Mouse (Mus musculus) urinary bladder, postnatal 4 days (tissue): ENCODE measurements around the gene Cnpy1.

Experiments
- DNase-seq, 2 experiments: peaks; one replicate each; pipeline ENCODE4 v3.0.0; 2021 to 2022; ENCODE audit warnings: low spot score in 2 of 2

Gene Cnpy1

DNA sequence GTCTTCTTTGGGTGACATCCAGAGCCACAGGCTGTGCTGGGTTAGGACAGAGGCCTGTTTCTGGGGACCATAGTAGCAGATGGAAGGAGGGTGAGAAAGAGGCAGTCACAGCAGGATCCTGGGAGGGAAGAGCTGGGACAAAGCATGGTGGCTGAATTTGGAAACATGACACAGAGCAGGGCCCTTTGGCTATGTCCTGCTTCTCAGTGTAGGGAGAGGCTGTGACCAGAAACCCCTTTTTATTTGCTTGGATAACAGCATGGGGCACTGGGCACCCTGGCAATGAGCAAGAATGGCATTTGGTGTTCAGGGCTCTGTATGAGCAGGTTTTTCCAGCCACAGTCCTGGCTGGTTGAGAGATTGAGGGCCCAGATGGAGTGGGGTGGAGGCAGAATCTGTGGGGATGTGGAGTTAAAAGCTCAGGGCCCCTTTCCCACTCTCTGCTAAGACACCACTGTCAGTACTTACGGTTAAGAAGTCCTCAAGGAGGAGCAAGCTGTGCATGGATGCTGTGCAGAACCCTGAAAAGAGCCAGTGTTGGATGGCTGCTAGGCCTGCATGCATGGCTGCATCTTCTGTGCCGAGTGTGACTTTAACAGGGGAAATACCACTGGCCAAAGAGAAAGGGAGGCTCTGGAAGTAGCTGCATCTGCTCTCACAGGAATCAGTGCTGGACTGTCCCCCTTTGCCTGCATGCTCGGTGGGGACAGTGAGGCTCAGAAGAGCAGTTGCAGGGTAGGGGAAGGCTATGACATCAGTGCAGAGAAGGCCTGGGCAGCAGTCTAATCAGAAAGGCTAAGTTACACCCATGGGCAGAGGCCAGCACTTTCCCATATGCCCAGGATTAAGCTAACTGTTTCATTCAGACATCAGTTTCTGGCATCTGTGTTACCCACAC, 54.2 kb downstream of the Cnpy1 start:
- no peak for DNase-seq

DNA sequence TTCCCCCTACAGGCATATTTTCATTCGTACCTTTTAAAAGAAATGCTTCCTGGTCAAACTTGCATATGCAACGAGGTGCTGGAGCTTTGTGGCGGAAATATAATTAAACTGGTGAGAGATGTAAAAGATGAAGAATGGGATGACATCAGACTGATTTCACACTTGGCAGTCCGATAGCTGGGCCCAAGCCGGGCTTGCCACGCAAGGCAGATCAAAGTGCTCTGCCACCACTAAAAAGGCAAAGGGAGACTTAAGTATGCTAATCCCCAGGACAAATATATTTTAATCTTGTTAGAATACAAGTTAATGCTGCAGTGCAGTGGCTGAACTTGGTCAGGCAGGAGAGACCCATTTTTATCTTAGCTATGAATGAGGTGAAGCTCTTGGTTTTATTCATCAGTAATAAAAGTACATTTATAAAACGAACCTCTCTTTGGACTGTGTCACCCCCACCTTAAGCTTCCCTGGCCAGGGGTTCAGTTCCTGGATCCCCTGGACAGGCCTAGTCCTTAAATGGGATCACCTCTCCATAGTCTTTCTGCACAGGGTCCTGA, 66.3 kb downstream of the Cnpy1 start:
- no peak for DNase-seq

DNA sequence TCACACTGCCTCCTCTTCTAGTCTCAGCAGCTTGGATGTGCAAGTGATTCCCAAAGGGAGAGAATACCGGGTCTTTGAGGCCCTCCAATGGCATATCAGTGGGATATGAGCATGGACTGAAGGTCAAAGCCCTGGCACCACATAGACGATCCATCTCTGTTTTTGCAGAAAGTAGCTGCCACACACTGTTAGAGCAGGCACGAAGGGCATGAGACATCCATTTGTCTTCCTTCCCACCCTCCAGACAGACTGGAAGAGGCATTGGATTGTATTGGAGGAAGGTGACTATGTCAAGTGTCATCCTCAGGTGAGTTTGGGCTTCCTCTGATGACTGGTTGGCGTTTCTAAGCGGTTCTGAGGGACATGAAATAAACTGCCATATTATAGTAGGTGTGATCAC, 67.3 kb downstream of the Cnpy1 start:
- no peak for DNase-seq

DNA sequence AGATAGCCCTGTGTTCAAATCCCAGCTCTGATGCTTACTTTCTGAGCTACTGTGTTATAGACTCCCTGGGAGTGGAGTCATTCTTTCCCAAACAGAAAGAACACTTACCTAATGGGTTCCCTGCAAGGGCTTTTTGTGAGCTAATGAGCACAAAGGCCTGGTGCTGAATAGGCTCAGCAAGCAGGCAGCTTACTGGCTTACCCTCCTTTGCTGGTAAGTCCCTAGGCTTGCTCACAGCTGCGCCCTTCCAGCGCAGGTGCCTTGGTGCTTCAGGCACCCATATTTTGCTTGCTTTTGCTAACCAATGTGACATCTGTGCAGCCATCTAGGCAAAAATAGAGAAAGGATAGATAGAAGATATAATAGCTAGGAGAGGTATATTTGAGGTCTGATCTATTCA, 69.0 kb downstream of the Cnpy1 start:
- no peak for DNase-seq

DNA sequence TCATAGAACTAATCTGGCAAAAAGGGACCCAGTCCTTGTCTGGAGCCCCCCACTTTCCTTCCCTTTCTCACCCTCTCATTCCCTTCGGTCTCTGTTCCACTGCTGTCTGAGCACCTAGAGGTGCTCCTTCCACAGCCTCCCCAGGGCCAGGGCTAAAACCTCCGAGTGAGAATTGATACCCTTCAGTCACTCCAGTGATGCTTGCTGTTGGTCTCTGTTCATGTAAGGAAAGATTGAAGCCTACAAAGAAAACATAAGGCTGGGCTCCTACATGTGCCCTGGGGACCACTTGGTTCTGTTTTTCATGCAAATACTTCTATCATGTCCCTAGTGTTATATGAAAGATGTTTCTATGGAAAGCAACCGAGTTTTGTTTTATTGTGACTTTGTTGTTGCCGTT, 69.6 kb downstream of the Cnpy1 start:
- no peak for DNase-seq

DNA sequence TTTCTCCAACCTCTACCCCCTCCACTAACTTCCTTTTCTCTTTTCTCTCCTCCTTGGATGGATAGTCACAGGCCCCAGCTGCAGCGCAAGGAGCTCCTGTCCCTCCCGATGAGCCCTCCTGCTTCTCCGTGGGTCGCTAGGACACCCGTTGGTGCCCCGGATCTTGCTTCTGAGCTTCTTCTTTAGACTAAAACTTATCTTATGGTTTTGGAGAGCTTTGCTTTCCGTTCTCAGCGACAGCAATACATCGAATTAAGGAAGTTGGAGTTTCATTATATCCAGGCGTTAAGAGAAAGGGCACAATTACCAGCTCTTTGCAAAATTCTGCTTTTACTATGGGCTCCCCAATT, 70.1 kb downstream of the Cnpy1 start:
- DNase-seq, result no peak

DNA sequence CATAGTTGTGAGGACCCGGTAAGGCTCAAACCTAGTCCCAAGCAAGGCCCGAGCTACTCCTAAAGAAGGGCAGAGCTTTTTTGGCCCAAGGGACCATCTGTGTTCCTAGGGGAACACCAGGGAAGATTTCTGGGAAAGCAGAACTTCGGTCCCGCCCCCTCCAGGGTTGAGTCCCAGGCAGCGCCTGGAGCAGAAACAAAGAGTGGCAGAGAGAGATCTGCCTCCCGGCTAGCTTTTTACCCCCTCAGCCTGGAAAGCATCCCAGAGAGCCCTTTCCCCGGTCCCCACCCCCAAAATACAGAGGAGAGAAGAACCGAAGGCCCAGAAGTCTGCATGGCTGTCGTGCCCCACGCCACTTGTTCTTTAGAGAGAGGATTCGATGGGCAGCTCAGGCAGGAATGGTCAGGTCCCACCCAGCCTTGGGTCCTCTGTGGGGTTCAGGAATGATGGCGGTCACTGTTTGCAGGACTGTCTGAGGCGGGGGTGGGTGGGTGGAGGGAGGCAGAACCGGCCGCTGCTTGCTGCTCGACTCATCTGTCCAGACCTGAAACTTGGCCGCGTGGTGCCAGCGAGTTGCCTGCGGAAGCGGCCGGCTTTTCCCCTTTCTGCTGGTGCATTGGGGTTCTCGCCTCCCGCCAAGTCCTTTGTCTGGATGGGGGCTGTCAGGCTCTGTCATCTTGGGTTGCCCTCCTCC, 70.6 kb downstream of the Cnpy1 start:
- no peak for DNase-seq

DNA sequence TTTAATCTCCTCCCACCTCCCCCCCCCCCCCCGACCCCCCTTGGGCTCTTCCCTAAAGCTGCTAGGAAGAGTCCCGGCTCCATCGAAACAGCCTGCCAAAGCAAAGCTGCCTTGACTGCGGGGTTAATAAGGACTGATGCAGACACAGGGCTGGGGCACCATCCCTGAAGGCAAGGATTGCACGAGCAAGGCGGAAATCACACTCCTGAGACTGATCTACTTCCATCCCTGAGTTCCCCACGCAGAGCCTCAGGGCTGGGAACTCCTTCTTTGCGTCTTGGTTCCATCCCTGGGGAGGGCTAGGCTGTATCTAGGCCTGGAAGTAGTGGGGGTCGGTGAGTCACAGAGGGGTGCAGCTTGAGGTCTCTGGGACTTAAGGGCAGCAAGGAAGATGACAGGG, 71.5 kb downstream of the Cnpy1 start:
- no peak for DNase-seq

DNA sequence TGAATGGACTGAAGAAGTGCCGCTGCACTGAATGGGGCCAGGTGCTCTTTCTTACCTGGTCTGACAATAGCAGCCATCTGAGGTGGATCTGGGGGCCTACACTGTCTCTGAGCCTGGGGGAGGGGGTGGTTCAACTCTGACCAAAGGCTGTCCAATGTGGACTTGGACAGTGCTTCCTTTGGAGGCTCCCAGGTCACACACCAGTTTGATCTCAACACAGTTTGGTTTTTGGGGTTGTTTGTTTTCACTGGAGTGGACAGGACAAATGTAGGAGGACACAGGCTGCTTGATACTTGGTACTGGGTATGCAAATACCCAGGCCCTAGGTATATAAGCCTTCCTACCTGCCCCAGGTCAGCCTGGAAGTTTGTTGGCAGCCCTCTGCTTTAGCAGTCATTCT, 71.9 kb downstream of the Cnpy1 start:
- DNase-seq, result no peak

DNA sequence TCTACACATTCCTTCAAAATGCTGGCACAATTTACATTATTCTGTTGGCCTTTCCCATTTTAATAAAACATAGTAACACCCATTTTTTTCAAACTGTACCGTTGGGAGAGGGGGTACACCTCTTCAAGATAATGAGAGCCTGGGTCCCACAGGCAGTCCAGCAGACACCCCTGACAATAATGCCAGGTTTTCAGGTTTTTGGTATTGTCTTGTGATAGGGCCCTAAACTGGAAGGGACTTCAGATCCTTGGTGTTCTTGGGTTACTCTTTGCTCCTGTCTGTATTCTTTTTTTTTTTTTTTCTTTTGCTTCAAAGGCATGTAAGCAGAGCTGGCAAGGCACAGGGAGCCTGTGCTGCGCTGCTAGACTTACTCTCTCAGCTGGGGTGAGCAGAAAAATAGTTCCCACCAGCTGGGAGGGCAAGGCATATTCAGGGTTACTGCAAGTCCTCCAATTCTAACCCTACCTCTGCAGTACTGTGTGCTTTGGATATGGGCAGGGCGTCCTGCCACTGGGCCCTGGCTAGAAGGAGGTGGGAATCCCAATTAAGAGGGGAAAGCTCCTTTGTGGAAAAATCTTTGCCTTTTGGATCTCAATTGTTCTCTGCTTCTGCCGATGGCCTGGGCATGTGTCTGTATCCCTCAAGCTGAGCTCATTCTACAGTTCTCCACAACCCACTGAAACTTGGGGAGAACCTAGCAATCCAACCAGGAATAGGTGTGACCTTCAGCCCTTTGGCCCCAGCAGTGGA, 72.5 kb downstream of the Cnpy1 start:
- no peak for DNase-seq

DNA sequence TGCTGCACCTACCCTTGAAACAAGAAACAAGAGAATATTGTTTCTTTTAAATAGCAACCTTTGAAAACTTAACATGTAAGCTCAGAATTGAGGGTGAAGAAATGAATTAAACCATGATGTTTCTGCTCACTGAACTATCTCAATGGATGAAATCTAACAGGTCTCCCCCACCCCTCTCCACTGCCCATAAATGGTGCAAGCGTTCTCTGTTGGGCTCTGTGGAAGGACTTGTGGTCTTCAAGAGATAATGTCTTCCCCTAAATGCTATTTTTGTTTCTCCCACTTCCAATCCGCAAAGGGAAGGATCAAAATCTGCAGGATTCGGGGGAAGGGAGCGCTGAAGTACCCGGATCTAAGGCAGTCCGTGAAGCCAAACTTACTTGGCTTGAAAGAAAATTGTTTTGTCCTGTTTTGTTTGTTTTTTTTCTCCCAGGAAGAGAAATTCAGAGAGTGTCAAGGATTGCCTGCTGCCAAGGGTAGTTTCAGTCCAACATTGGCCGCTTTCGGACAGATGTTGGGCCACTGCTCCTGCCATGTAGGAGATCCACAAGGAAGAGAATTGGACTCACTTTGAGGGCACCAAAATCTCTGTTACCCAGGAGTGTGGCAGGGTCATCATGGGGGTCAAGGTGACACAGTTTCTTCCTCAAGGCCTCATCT, 73.2 kb downstream of the Cnpy1 start:
- no peak for DNase-seq

DNA sequence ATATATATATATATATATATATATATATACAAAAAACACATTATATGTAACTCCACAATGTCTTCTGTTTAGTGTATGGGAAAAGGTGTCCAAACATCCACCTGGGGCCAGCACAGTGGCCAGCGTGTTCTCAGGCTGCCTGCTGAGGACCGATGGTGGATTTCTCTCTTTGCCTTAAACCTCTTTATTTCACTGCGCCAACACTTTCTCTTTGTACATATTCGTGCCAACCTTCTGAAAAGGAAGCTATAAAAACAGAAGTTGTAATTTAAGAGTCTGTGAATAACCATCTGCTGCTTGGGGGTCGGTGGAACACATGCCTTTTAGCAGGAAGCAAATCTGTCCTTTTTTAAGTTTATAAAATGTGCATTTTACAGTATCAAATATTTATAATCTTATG, 73.9 kb downstream of the Cnpy1 start:
- no peak for DNase-seq

DNA sequence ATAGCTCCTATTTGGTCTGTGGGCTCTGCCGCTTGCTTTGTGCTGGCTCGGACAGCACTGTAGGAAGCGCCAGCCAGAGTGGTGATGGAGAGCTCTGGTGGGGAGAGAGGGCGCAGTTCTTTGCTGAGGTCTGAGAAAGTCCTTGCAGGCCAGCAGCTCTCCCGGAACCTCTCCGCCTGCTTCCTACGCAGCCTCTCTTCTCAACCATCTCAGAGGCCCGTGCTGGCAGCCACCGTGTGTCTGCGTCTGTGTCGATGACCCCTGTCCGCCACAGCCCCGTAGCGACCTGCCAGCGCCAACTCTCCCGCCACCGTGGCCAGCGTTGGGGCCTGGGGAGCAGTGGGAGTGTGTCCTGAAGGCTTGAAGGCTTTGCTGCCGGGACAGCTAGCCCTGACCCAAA, 74.7 kb downstream of the Cnpy1 start:
- no peak for DNase-seq

DNA sequence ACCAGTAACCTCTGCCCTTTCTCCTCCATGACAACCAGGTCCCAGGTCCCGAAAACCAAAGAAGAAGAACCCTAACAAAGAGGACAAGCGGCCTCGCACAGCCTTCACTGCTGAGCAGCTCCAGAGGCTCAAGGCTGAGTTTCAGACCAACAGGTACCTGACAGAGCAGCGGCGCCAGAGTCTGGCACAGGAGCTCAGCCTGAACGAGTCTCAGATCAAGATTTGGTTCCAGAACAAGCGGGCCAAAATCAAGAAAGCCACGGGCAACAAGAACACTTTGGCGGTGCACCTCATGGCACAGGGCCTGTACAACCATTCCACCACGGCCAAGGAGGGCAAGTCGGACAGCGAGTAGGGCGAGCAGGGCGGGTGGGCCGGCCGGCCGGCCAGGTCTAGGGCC, 75.5 kb downstream of the Cnpy1 start:
- no peak for DNase-seq

DNA sequence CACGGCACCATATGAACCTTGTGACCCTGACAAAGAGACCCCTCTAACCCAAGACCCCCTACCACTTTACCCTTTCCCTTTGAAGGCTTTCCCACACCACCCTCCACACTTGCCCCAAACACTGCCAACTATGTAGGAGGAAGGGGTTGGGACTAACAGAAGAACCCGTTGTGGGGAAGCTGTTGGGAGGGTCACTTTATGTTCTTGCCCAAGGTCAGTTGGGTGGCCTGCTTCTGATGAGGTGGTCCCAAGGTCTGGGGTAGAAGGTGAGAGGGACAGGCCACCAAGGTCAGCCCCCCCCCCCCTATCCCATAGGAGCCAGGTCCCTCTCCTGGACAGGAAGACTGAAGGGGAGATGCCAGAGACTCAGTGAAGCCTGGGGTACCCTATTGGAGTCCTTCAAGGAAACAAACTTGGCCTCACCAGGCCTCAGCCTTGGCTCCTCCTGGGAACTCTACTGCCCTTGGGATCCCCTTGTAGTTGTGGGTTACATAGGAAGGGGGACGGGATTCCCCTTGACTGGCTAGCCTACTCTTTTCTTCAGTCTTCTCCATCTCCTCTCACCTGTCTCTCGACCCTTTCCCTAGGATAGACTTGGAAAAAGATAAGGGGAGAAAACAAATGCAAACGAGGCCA, 76.3 kb downstream of the Cnpy1 start:
- DNase-seq, result no peak

DNA sequence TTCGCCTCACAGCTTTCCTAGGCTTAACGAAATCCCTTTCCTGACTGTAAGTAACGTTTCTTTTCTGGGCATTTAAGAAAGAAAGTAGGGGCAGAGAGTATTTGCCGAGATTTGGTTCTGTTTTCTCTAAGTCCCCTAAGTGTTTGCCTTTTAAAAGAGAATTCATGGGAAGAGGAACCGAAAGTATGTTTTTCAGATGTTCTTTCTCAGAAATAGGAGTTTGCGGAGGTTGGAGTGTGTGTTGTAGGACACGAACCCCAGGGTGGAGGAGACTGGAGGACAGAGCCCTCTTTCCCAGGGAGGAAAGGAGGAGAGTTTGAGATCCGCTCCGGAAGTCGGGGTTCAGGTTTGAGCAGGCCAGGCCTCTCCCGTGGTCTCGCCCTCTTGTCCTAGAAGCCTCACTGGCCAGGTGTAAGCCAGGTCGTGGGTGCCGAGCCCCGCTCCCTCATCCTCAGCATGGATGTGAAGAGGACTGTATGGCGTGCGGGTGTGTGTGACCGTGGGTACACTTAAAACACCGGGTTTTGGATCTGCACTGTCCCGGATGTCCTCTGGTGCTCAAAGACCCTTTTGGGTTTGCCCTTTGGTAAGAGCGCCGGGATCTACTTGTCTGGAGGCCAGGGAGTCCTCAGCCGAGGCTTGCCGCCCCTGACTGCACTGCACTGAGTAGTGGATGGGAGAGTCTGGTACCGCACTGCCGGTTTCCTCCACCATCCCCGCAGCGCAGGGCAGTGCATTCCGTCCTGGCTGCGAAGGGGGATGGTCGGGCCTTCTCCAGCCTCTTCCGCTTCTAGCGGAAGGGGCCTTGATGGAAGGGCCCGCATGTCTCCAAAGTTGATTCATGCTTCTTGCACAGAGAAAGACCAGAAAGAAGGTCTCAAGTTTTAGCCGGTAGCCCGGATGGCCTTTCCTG, 77.1 kb downstream of the Cnpy1 start:
- DNase-seq, result no peak

DNA sequence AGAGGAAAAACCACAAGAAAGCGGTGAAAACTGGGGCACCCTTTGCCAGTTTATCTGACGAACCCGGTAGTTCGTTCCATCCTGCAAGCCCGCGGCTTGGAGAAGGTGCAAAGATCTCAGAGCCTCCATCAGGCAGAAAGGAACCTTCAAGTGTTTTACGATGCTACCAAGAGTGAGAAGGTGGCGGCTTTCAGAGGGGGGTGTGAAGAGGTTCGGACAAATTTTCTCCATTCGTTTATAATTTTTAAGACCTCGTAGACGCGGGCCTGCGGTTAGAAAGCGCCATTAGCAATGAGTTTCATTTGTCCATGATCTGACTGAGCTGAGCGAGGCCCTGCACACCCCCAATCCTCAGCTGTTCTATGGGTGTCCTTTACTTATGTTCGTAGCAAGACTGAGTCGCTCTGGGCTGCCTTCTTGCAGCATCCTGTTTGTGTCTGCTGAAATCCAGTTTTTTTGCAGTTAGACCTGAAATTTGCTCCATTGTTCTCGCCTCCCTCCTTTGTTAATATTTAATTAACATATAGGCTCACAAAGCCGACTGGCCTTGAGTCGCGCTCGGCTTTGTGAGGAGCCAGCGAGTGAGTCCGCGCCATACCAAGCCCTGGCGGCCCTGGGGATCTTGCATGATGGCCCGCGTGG, 77.9 kb downstream of the Cnpy1 start:
- no peak for DNase-seq

DNA sequence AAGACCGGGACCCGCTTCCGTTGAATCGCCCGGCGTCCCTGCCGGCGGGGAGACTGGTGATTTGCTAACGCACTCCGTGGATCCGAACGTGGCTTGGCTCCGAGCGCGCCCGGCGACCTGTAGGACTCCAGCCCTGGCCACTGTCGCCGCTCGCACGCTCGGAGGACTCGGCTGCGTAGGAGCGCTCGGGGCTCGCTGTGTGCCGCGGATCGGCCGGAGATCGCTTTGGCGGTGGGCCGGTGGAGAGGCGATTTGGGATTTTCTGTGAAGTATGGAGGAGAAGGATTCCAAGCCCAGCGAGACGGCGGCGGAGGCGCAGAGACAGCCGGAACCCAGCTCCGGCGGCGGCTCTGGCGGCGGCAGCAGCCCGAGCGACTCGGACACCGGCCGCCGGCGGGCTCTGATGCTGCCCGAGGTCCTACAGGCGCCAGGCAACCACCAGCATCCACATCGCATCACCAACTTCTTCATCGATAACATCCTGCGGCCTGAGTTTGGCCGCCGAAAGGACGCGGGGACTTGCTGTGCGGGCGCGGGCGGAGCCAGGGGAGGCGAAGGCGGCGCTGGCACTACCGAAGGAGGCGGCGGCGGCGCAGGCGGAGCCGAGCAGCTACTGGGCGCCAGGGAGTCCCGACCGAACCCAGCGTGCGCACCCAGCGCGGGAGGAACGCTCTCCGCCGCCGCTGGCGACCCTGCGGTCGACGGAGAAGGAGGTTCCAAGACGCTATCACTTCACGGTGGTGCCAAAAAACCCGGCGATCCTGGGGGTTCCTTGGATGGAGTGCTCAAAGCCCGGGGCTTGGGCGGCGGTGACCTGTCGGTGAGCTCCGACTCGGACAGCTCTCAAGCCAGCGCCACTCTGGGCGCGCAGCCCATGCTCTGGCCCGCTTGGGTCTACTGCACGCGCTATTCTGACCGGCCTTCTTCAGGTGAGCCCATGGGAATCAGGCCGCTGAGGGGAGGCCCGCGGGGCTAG, 79.1 kb downstream of the Cnpy1 start:
- DNase-seq, result no peak
